Mouse (Mus musculus) cerebellum, postnatal 10 days (tissue): ENCODE results near the gene Sspn.

ENCODE experiments used
- DNase-seq, 2 experiments: peaks; one replicate each; pipeline ENCODE4 v3.0.0; 2021; ENCODE audit warnings: mixed read lengths in 2 of 2

The Sspn gene

DNA sequence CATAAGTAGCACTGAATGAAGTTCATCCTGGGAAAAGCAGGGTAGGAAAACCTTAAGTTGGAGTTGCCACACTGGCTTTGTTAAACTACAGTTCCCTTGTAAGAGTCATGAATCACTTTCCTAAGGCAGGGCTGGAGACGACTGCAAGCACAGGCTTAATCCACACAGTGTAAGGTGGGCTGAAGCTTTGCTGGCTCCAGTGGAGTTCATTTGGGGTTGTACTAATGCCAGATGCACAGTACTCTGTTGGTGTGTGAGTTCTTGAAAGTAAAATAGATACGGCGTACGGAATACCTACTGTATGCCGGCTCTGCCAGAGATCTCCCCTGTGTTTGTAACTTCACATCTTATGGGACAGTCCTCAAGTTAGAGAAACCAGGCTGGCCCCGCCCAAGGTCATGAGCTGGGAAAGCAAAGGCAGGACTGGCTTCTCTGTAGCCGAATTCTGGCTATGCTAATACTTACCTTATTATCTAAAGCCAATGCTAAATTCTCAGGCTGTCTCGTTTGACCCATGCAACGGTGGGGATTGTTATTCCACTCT is 3.3 kb downstream of the Sspn start:
- peak in 1 of 2 experiments; percentile 11 for DNase-seq

GRCm38 (mm10) chr6:145935912-145936311 is 4.5 kb downstream of the Sspn start:
- no peak for DNase-seq

- peak; percentile 29 to 30 for DNase-seq
Observed at GRCm38 (mm10) chr6:145936511-145936910, 5.1 kb downstream of the Sspn start.

DNA sequence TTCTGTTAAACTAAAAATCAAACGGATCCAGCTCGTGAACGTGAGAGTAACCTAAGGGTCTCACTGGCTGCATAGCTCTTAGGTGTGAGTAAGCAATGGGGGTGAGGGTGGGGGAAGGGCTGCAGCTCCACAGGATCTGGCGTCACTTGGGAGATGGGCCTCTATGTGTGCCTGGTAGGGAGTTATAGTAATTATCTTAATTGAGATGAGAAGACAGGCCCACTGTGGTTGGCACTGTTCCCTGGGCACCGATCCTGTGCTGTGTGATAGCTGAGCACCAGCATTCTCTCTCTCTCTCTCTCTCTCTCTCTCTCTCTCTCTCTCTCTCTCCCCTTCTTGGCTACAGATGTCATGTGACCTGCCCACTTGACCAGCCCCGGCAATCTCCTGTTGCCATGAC is 9.4 kb downstream of the Sspn start:
- peak in 1 of 2 experiments; percentile 51 for DNase-seq

- no peak for DNase-seq
Observed at GRCm38 (mm10) chr6:145942263-145942966, 11.0 kb downstream of the Sspn start.

DNA sequence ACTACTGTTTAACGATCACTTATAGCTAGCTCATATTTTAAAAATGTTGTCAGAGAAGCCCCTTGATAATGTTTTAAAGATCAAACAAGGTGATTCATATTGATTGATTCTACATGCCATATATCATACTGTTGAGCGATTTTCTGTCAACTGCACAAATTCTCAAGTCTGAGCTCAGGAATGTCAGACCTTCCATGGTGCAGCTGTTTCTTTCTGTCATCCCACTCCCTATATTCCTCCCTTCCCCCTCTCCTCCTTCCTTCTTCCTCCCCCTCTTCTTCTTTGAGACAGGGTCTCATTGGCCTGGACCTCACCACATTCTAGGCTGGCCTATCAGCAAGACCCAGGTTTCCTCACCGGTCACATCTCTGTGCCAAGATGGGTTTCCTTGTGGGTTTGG is 12.0 kb downstream of the Sspn start:
- no peak for DNase-seq

GRCm38 (mm10) chr6:145945700-145946344 is 14.4 kb downstream of the Sspn start:
- DNase-seq, result no peak

- DNase-seq, result no peak
Observed at GRCm38 (mm10) chr6:145949049-145949448, 17.6 kb downstream of the Sspn start.

DNA sequence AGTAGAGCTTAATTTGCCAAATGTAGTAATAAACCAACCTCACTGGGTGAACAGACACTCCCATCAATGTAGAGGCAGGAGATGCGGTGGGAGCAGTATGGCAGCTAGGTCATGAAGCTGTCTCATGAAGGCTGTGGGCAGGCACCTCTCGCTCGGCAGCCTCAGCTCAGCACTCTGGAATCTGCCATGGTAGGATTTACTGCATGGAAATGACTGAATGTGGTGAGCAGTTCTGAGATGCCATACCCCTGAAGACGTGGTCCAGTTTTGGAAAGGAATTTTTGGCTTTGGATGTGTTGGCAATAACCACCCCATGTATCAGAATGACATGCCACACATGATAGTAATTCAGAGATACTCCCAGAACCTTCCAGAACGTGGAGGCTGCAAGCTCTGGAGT is 19.2 kb downstream of the Sspn start:
- no peak for DNase-seq

DNA sequence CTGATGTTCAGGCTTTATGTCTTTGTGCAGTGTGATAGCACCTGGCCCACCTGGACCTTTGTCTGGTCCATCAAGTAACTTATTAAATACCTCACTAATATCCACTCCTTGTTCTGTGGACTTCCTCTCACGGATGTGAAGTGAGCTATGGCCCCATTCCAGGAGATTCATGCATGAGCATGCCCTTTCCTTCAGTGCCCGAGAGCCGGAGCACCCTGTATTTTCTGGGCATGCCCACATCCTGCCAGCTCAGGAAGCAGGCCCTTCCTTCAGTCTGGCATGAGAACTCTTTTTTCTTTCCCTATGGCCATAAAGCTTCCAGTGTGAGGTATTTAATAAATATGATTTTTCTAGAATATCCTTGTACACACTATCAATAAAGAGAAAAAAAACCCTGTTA is 21.2 kb downstream of the Sspn start:
- peak in 1 of 2 experiments; percentile 44 for DNase-seq

- peak in 1 of 2 experiments; percentile 39 for DNase-seq
Observed at GRCm38 (mm10) chr6:145953121-145953896, 21.9 kb downstream of the Sspn start.

- DNase-seq, result no peak
Observed at GRCm38 (mm10) chr6:145957427-145957965, 26.1 kb downstream of the Sspn start.

- DNase-seq, result no peak
Observed at GRCm38 (mm10) chr6:145958070-145958469, 26.6 kb downstream of the Sspn start.

DNA sequence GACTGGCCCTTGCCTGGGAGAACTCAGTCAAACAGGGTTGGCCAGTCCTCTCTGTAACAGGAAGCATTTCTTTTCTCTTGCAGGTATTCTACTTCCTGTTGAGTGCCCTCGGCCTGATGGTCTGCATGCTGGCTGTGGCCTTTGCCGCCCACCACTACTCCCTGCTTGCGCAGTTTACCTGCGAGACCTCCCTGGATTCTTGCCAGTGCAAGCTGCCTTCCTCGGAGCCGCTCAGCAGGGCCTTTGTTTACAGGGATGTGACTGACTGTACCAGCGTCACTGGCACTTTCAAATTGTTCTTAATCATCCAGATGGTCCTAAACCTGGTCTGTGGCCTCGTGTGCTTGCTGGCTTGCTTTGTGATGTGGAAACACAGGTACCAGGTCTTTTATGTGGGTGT is 29.6 kb downstream of the Sspn start:
- DNase-seq, result peak; percentile 32 to 35

- peak; percentile 23 to 30 for DNase-seq
Observed at GRCm38 (mm10) chr6:145963966-145964365, 32.5 kb downstream of the Sspn start.

DNA sequence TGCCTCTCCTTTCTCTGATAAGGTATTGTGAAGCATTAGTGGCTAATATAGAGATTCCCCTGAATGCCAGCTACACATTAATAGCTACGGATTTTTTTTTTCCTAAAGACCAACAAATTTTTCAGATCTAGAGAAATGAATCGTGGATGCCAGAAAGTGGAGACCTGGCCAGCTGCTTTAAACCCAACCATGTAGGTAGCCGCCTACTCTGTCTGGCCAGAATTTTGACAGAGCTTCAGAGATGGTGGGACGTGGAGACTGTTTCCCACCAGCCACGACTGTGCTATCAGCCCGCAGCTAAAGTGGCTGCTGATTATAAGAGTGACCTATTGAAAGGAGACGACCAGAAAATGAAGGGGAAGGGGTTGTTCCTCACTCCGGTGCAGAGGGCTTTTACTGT is 36.3 kb downstream of the Sspn start:
- no peak for DNase-seq

DNA sequence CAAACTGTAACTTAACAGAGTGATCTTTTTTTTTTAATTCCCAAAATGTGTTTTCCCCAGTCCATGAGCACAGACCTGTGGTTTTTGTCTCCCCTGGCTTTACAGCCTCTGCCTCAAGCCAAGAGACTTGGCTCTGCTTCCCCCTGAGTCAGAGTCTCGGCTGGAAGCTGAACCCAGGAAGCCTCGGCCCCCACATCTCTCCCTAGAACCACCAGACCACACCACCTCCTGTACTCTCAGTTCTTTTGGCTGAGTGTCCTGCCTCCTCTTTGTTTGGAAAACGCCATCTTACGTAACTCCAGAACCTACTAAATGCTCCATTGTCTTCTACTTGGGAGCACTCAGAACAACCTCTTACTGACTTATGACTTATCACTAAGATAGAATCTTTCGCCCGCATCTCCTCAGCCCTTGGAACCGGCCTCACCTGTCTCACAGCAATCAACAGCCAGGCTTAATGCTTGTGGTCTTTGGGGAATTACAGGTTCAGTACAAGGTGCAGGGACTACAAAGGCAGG is 36.9 kb downstream of the Sspn start:
- peak in 1 of 2 experiments; percentile 50 for DNase-seq

DNA sequence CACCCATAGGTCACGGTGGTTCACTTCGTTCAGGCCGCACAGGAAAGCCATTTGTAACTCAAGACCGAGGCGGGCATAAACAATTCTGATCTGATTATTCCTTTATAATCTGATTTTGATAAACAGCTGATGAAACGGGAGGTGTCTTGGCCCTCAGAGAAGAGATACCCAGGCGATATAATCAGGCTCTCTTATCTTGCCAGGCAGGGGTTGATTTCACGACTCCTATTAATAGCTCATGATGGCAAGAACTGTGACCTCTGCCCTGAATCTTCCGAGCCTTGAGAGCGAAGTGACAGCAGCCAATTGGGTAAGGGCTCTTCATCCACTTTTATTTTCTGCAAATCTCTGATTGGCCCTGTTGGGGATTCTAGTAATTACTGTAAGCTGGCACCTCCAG is 37.4 kb downstream of the Sspn start:
- DNase-seq, result no peak

GRCm38 (mm10) chr6:145969572-145969971 is 38.1 kb downstream of the Sspn start:
- peak; percentile 32 to 33 for DNase-seq

- DNase-seq, result no peak
Observed at GRCm38 (mm10) chr6:145972107-145972506, 40.7 kb downstream of the Sspn start.

GRCm38 (mm10) chr6:145972836-145973235 is 41.4 kb downstream of the Sspn start:
- DNase-seq, result no peak

DNA sequence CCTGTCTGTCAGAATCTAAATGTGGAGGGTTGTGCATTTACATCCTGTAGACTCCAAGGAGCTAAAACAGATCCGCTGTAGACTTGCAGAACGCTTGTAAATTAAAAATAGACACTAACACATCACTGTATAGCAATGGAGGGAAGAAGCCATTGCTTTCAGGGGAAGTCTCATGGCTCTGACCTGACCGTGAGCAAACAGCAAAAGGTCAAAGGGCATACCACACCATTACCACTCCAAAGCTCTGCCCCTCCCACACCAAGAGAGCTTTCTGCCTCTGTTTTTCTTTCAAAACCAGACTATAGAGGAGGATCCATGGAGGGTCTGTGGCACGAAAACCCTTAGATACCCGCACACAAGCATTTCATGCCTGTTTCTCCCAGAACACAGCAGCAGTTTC is 41.9 kb downstream of the Sspn start:
- no peak for DNase-seq

GRCm38 (mm10) chr6:145974766-145975165 is 43.3 kb downstream of the Sspn start:
- no peak for DNase-seq
